Mouse (Mus musculus): Measurements from ENCODE around the gene Tacr1.
"Not testable (repeated sequence)": the region's sequence is repeated elsewhere in the genome, so short reads cannot be mapped to it uniquely, and the experiment has no call there.

Tacr1 gene

GRCm38 (mm10) chr6:82401595-82402451 is at the start of gene Tacr1:
TSS of gene Tacr1 (plus strand) at chr6:82402334.
- DNase-seq (ENCODE audit: low read depth, low spot score) = no peak

- DNase-seq (ENCODE audit: low read depth, low spot score) = no peak
Measured at GRCm38 (mm10) chr6:82376144-82376543, 26.0 kb upstream of the Tacr1 start.

- no peak for DNase-seq (ENCODE audit: low read depth, low spot score)
Measured at GRCm38 (mm10) chr6:82383556-82383955, 18.6 kb upstream of the Tacr1 start.

GRCm38 (mm10) chr6:82402501-82403495 is 664 bp downstream of the Tacr1 start:
- DNase-seq (ENCODE audit: low read depth, low spot score) = no peak

- no peak for DNase-seq (ENCODE audit: low read depth, low spot score)
Measured at GRCm38 (mm10) chr6:82418367-82418766, 16.2 kb downstream of the Tacr1 start.

GRCm38 (mm10) chr6:82420222-82420621 is 18.1 kb downstream of the Tacr1 start:
- no peak for DNase-seq (ENCODE audit: low read depth, low spot score)

- DNase-seq (ENCODE audit: low read depth, low spot score) = no peak
Measured at GRCm38 (mm10) chr6:82428890-82429289, 26.8 kb downstream of the Tacr1 start.

GRCm38 (mm10) chr6:82429766-82430165 is 27.6 kb downstream of the Tacr1 start:
- DNase-seq (ENCODE audit: low read depth, low spot score) = no peak

- no peak for DNase-seq (ENCODE audit: low read depth, low spot score)
Measured at GRCm38 (mm10) chr6:82437174-82437573, 35.0 kb downstream of the Tacr1 start.

- DNase-seq (ENCODE audit: low read depth, low spot score) = not testable (repeated sequence)
Measured at GRCm38 (mm10) chr6:82452206-82453095, 50.3 kb downstream of the Tacr1 start.

- DNase-seq (ENCODE audit: low read depth, low spot score) = no peak
Measured at GRCm38 (mm10) chr6:82455245-82455644, 53.1 kb downstream of the Tacr1 start.

GRCm38 (mm10) chr6:82457163-82457763 is 55.1 kb downstream of the Tacr1 start:
- DNase-seq (ENCODE audit: low read depth, low spot score) = no peak

- no peak for DNase-seq (ENCODE audit: low read depth, low spot score)
Measured at GRCm38 (mm10) chr6:82458762-82459389, 56.7 kb downstream of the Tacr1 start.

- DNase-seq (ENCODE audit: low read depth, low spot score) = no peak
Measured at GRCm38 (mm10) chr6:82463171-82463570, 61.0 kb downstream of the Tacr1 start.

- no peak for DNase-seq (ENCODE audit: low read depth, low spot score)
Measured at GRCm38 (mm10) chr6:82474477-82474876, 72.3 kb downstream of the Tacr1 start.

GRCm38 (mm10) chr6:82483842-82484241 is 81.7 kb downstream of the Tacr1 start:
- DNase-seq (ENCODE audit: low read depth, low spot score) = no peak

GRCm38 (mm10) chr6:82494481-82494880 is 92.3 kb downstream of the Tacr1 start:
- no peak for DNase-seq (ENCODE audit: low read depth, low spot score)

GRCm38 (mm10) chr6:82510843-82511416 is 108.8 kb downstream of the Tacr1 start:
- DNase-seq (ENCODE audit: low read depth, low spot score) = no peak

- DNase-seq (ENCODE audit: low read depth, low spot score) = no peak
Measured at GRCm38 (mm10) chr6:82519626-82520025, 117.5 kb downstream of the Tacr1 start.

- no peak for DNase-seq (ENCODE audit: low read depth, low spot score)
Measured at GRCm38 (mm10) chr6:82522567-82522966, 120.4 kb downstream of the Tacr1 start.

Data from retina, adult 2 months (tissue).